Mouse (Mus musculus) 3134 (cell line): ENCODE results near the gene Taf1.

Experiments
- DNase-seq: peaks from one replicate; pipeline ENCODE4 v3.0.0-alpha.2; 2011; ENCODE audit warnings: low spot score; ENCODE audit not compliant: insufficient read length; ENCODE audit errors: extremely low read depth

Gene Taf1

GRCm38 (mm10) chrX:101532347-101533221 is at the start of gene Taf1:
TSS of gene Taf1 (plus strand) at chrX:101532734.
- DNase-seq, result peak; percentile 91

- peak; percentile 34 for DNase-seq
Observed at GRCm38 (mm10) chrX:101486487-101487152, 45.9 kb upstream of the Taf1 start.

- peak; percentile 22 for DNase-seq
Observed at GRCm38 (mm10) chrX:101504636-101505035, 27.9 kb upstream of the Taf1 start.

- no peak for DNase-seq
Observed at GRCm38 (mm10) chrX:101515710-101516109, 16.8 kb upstream of the Taf1 start.

- no peak for DNase-seq
Observed at GRCm38 (mm10) chrX:101518006-101518405, 14.5 kb upstream of the Taf1 start.

GRCm38 (mm10) chrX:101522027-101522426 is 10.5 kb upstream of the Taf1 start:
- no peak for DNase-seq

- no peak for DNase-seq
Observed at GRCm38 (mm10) chrX:101527356-101527755, 5.2 kb upstream of the Taf1 start.

- no peak for DNase-seq
Observed at GRCm38 (mm10) chrX:101585455-101585854, 52.9 kb downstream of the Taf1 start.

GRCm38 (mm10) chrX:101616183-101616582 is 83.6 kb downstream of the Taf1 start:
- no peak for DNase-seq

- DNase-seq, result no peak
Observed at GRCm38 (mm10) chrX:101617889-101618288, 85.4 kb downstream of the Taf1 start.

- DNase-seq, result peak; percentile 19
Observed at GRCm38 (mm10) chrX:101620317-101620716, 87.8 kb downstream of the Taf1 start.

- no peak for DNase-seq
Observed at GRCm38 (mm10) chrX:101622539-101622938, 90.0 kb downstream of the Taf1 start.

GRCm38 (mm10) chrX:101636821-101637525 is 104.4 kb downstream of the Taf1 start:
- no peak for DNase-seq

GRCm38 (mm10) chrX:101638856-101639255 is 106.3 kb downstream of the Taf1 start:
- peak; percentile 7 for DNase-seq

- no peak for DNase-seq
Observed at GRCm38 (mm10) chrX:101639306-101639705, 106.8 kb downstream of the Taf1 start.

GRCm38 (mm10) chrX:101639741-101640166 is 107.2 kb downstream of the Taf1 start, which contains the start of gene Ogt:
TSS of gene Ogt (plus strand) at chrX:101640060.
- DNase-seq, result peak; percentile 71

- peak; percentile 69 for DNase-seq
Observed at GRCm38 (mm10) chrX:101640194-101641160, 107.9 kb downstream of the Taf1 start.

- no peak for DNase-seq
Observed at GRCm38 (mm10) chrX:101641161-101641530, 108.6 kb downstream of the Taf1 start.

GRCm38 (mm10) chrX:101642091-101642490 is 109.6 kb downstream of the Taf1 start:
- DNase-seq, result no peak

- DNase-seq, result no peak
Observed at GRCm38 (mm10) chrX:101645286-101645685, 112.8 kb downstream of the Taf1 start.
